Mouse (Mus musculus): ENCODE results near the gene Tcap. TPM values are rescaled to one million over a fixed set of nuclear protein-coding genes. Genes with fewer than 3 reads are reported as not detected.

Tcap gene
- polyA plus RNA-seq (2017; shearing (Covaris generic)) = not detected

DNA sequence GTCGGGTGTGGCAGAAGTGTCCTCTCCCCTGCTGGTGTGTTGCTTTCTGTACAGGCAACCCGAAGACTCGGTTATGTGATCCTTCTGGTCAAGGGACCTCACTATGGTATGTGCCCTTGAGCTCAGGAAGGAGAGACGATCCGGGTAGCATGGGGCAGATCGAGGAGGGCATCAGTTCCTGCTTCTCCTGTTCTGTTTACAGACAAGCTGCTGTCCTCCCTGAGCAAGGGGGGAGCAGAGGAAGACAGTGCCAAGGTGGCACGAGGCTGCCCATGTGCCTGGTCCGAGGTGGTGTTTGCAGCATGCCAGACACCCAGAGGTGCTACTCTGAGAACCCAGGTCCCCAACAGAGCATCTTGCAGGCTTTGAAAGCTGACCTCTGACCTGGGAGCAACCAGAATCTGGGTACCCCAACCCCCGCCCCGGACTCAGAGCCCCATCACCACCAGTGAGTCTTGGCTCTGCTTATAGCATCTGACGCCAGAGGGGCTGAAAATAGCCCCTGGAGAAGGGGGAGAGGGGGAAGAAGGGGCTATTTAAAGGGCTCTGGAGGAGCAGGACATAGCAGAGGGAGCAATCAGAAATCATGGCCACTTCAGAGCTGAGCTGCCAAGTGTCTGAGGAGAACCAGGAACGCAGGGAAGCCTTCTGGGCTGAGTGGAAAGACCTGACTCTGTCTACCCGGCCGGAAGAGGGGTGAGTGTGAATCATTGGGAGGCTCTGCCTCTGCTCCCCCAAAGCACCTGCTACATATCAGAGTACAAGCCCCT lies at the start of gene Tcap:
Gene Tcap (plus strand): TSS at position 551 of the 770 bp plus-strand sequence.
- ATAC-seq = no peak

DNA sequence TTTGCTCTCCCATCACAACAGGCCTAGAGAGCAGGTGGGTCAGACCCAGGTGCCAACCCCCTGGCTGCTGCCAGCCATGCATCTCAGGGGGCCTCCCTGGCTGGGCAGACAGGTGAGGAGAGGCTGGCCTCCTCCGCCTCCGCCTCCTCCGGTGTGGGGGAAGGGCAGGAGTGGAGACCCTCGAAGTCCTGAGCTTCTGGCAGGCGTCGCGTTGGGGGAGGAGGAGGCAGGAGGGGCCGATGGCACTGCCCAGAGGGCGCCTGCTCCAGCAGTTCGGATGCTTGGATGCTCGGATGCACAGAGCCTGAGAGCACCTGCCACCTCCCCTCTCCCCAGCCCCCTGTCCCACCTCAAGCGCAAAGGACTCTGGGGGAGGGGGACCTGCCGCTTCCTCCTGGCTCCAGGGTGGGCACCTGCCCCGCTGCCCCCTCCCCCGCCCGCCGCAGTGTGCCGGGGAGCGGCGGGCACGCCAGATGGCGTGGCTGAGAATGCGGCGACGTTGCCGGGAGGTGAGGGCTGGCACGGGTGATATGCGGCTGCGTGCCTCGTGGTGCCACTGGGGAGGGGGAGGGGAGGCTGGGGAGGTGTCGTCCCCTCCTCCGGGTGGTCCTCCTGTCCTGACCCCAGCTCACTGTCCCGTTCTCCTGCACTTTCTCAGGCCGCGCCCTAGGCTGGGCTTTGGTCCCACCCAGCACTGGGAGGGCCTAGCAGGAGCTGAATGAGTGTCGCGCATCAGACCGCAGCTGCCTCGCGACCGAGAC lies 49.5 kb upstream of the Tcap start:
- no peak for ATAC-seq

DNA sequence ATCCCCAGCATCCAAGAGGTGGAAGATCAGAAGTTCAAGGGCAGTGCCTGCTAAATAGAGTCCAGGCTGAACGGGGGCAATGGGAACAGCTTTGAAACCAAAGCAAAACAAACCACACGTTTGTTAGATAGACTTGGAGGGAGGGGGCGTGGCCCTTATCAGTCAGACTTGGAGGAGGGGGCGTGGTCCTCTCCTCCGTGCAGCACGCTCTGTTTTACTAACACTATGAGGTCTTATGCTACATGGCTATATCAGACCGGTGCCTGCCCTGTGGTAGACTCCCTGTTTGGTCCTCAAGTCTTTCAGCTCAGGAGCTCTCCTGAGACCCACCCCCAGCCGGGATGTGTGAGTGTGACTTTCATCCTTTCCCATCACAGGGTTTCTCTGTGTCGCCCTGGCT lies 48.4 kb upstream of the Tcap start:
- ATAC-seq = no peak

DNA sequence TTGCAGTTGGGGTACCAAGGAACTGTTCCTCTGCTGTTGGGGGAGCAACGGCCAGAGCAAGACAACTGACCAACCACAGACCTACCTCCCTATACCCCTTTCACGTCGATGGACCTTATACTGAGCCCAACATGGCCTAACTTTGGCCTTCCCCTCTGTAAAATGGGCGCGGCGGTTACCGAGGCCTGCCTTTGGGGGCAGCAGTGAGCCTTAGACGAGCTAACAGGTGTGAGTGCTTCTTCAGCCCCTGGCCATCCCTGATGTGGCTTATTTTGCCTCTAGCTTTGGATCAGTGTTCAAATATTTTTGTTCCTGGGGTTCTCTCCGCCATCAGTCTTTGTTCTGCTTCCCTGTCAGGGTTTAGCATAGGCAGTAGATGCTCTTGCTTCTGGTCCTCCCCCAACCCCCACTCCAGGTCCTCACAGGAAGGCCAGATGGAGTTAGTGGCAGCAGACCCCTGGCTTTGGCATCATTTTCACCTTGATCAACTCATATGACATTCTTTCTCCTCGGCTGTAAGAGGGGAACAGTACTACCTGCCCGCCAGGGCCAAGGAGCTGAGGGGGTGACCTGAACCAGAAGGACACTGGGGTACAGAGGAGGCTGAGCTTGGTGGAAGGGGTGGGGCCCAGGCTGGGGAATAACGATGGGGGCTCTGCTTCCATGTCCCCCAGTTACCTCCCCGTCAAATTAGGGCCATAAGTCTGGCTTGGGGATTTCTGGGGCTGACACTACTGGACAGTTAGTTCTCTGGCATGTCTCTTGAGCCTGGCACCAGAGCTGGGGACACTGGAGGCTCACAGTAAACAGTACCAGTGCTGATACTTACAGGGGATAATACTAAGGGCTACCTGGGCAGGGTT lies 47.1 kb upstream of the Tcap start:
- no peak for ATAC-seq

DNA sequence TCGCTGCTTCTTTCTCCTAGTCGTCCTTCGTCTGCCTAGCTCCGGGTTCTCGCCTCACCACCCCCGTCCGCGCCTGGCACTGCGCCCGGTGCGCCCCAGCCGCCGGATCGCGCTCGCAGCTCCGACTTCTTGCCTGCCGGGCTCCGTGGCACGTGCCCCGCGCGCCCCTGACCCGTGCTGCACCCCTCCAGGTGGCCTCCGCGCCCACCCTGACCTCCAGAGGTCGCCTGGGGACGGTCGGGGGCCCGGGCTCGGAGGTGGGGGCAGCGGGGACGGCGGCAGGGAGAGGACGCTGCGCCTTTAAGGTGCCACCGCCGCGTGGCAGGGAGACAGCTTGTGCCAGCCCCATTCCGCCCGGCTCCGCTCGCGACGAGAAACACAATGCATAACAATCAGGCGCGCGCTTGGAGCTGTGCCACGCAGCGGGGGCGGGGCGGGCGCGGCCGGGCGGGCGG lies 45.1 kb upstream of the Tcap start:
- no peak for ATAC-seq

DNA sequence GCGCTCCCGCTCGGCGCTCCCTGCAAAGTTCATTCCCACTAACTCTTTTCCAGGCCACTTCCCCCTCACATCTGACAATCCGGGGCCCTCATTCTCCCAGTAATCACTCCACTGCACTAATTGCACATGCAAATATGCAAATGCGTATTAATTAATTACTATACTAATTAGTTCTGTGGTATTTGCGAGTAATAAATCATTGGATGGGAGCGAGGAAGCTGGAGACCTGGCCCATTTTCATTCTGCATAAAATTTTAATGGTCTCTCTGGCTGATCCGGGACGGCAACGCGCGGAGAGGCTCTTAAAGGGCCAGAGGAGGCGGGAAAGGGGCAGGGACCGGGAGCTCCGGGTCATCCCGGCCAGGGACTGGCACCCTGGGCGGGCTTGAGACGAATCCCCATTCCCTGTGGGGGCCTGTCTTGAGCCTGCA lies 44.5 kb upstream of the Tcap start:
- no peak for ATAC-seq

- ATAC-seq = no peak
Measured at GRCm38 (mm10) chr11:98339679-98340287, 43.8 kb upstream of the Tcap start.

DNA sequence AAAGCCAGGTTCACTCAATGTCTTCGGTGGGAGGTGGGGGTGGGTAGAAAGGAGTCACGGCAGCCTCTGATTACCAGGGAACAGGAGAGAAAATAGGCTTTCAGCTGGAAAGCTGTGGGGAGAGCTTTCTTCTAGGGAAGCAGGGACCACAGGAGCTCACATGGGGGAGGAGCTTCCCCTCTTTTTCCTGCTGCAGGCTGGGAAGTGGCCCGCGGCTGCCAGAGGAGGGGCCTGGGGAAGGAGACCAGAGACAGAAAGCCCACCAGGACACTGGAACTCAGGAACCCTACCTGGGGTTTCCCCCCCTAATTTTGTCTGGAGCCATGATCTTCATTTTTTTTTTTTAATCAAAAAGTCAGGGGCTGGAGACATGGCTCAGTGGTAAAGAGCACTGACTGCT lies 43.0 kb upstream of the Tcap start:
- no peak for ATAC-seq

DNA sequence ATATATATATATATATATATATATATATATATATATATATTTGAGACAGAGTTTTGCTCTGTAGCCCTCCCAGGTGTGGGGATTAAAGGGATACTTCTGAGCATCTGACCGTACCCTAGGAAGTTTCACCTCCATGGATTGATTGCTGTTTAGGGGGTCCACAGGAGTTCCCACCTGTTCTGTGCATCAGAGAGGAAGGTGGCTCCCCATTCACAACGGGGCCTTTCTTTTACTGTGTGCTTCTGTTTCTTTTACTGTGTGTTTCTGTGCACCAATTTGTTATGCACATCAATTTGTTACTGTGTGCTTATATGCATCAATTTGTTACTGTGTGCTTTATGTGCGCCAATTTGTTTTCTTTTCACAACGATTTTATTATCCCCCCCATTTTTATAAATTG lies 42.4 kb upstream of the Tcap start:
- no peak for ATAC-seq

DNA sequence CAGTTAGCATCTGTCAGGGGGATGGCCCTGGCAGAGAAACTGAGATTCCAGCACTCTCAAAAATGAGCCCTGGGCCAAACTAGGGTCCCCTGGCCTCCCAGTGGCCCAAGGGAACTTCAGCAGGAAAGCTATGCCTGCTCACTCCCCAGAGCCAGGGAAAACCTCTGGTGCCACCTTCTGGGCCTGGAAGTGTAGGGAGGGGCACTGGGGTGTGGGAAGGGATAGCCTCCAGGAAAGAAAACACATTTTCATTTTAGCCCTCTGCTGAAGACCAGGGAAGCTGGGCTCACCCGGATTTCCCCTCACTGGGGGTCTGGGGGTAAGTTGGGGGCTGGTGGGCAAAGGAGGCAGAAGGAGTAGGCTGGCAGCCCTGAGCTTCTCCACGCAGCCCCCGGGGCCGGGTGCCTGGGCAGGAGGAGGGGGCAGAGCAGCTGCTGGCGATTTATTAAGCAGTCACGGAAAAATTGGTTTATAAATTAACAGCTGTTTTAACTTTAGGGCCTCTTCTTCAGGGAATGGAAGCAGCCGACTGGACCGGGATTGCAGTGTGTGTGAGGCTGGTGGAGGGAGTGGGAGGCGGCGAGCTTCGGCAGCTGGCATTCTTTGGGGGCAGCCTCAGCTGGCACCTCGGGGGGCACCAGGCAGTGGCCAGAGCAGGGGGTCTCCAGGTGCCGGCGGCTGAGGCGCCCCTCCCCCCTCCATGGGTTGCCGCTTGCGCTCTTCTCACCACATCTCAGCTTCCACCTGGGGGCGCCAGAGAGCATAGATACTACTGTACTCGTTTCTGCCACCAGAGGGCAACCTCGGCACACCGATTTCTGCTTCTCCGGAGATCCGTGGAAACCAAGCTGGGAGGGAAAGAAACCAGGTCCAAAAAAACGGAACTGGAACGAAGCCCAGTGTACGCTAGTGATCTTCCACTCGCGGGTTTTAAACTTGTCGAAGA lies 41.3 kb upstream of the Tcap start:
- peak; percentile 79 for ATAC-seq

DNA sequence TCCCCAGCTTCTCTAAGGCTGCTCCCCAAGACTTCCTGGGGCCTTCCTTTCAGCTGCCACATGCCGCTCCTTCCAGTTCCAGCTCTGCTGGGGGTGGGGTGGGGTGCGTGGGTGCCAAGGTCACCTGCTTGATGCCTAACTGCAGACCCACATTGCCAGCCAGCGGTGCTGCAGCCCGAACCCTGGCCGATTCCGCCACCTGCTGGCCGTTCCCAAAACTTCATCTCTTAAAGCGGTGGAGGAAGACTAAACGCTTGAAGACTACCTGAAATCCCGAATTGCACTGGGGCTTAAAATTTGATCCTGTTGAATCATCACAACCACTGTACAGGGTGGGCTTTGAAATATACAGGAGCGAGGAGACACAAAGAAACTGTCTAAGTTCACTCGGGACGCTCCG lies 38.4 kb upstream of the Tcap start:
- no peak for ATAC-seq

GRCm38 (mm10) chr11:98346168-98346567 lies 37.4 kb upstream of the Tcap start:
- ATAC-seq = no peak

DNA sequence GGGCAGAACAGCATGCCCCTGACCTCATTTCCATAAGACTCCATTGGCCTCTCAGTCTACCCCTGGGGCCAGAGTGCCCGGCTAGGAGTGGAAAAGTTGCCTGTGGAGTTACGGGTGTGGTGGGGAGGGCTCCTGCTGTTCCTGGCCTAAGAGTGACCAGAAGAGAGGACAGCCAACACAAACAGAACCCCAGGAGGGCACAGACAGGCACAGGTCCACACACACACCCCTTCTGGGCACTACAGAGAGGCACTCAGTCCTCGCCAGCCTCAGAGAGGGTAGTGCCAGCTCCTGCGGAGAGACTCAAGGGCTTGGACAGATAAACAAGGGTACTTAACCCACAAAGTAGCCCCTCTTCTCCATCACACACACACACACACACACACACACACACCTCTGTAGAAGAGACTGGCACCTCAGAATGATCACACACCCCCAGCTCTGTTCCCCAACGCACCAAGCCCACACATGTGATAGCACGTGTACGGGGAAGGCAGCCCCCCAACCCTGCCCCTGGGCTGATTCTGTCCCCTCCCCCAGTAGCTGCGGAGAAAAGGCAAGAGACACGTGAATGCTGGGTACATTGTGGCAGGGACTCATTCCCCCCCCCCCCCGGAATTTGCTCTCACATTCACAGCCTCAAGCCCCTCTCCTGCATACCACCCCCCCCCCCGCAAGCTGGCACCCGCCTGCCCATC lies 36.1 kb upstream of the Tcap start:
- ATAC-seq = no peak

GRCm38 (mm10) chr11:98348083-98348961 lies 35.3 kb upstream of the Tcap start, which contains the start of gene Ppp1r1b:
Gene Ppp1r1b, plus strand, starts transcription at chr11:98348404.
- peak; percentile 63 for ATAC-seq

DNA sequence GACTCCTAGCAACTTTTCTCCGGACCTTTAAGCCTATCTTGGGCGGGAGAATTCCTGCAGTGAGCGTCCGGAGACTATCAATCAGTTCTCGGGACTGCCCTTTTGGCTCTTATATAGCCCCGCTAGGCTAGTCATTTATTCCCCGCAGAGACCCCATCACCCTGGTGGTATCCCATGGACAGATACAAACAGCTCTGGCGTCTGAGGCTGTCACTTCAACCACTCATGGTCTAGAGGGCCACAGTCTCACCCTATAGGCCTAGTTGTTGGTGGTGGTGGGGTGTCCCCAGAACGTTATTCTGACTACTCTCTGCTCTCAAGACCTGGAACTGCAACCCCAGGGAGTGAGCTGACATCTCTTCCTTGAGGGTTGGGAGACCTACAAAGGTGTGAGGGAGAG lies 34.3 kb upstream of the Tcap start:
- ATAC-seq = no peak

- no peak for ATAC-seq
Measured at GRCm38 (mm10) chr11:98352272-98352990, 31.2 kb upstream of the Tcap start.

DNA sequence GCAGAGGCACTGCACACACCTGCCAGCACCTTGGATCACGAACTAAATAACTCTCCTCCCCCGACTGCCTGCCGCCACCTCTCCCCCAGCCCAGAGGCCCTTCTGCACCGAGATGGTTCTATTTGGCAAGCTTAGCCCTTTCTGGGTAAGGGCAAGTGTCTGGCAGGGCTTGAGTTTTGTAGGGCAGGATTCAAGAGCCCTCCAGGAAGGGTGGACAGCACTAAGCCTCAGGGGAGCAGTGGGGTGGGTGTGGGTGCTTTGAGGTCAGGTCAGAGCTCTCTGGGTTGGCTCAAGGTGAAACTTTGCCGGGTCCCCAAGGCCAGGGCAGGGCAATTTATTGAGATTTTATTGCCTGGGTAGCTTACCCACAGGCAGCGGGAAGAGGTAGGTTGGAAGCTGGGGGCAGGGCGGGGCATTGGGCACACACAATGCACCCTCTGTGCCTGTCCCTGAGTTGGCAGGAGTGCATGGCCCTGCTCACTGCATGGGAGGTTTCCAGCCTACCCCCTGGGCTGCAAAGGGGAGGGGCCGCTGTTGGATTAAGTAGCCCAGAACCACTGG lies 29.9 kb upstream of the Tcap start:
- no peak for ATAC-seq

GRCm38 (mm10) chr11:98354445-98354844 lies 29.2 kb upstream of the Tcap start:
- no peak for ATAC-seq
